Mouse (Mus musculus): Measurements from ENCODE around the gene Lmo7. TPM values are rescaled to one million over a fixed set of nuclear protein-coding genes. Genes with fewer than 3 reads are reported as not detected.
A peak's percentile ranks its signal among the peaks of the same experiment; 100 is the strongest.

Gene Lmo7
- total RNA-seq, 1 experiment, result 19.4 TPM

- TF ChIP-seq ZNF384 (IDR thresholded peaks at IDR 0.05; ENCODE audit: low read depth, low read length) (no peak), HCFC1 (IDR thresholded peaks at IDR 0.05; ENCODE audit: borderline replicate concordance, insufficient read depth, low read length) (no peak), ZC3H11A (IDR thresholded peaks at IDR 0.05; ENCODE audit: borderline replicate concordance, low read depth, low read length) (no peak), MAFK (IDR thresholded peaks at IDR 0.05; ENCODE audit: insufficient read depth, low read depth, low read length) (no peak)
- Histone ChIP-seq H3K4me3 (ENCODE audit: insufficient read depth in 1 of 2, low read depth in 1 of 2, low read length in 2 of 2, poor library complexity in 1 of 2, severe bottlenecking in 1 of 2) (no peak overlapping the region), H3K36me3 (ENCODE audit: control insufficient read depth, insufficient read depth, low read length, poor library complexity, severe bottlenecking) (no peaks in the 10 kb centered on the region), H3K9ac (ENCODE audit: insufficient read depth, low read depth, low read length, poor library complexity, severe bottlenecking) (no peak overlapping the region), H3K9me3 (ENCODE audit: control insufficient read depth, insufficient read depth, low read depth, low read length) (no peaks in the 10 kb centered on the region), H3K27ac (ENCODE audit: insufficient read depth, low read depth, low read length, poor library complexity, severe bottlenecking) (no peak overlapping the region), H3K4me1 (ENCODE audit: control insufficient read depth in 2 of 2, insufficient read depth in 2 of 2, low read length in 2 of 2, poor library complexity in 1 of 2) (peaks cover 12 to 24% of the 10 kb centered on the region in 2 experiments)
- in situ Hi-C loops (cut with MboI; ENCODE audit: low sequenced_read_pairs in 2 of 2, unreplicated experiment in 2 of 2), result loop anchor here in 1 of 2 experiments (25.0 kb wide), 1 partner anchor 732 kb away; no protein-coding TSS in a partner anchor
- DNase-seq (ENCODE audit: low read depth, low spot score), result no peak
Observed at GRCm38 (mm10) chr14:101780016-101780415, 50.3 kb downstream of the Lmo7 start.

- H3K9me3 ChIP-seq (ENCODE audit: control insufficient read depth, insufficient read depth, low read depth, low read length), result no peaks in the 10 kb centered on the region
- H3K4me3 ChIP-seq (ENCODE audit: insufficient read depth in 1 of 2, low read depth in 1 of 2, low read length in 2 of 2, poor library complexity in 1 of 2, severe bottlenecking in 1 of 2), result no peak overlapping the region; a peak in 1 of 4 replicates
- in situ Hi-C loops (cut with MboI; ENCODE audit: low sequenced_read_pairs in 2 of 2, unreplicated experiment in 2 of 2), result loop anchor here in 1 of 2 experiments (25.0 kb wide), 1 partner anchor 731 kb away; no protein-coding TSS in a partner anchor
- no peak overlapping the region for H3K9ac ChIP-seq (ENCODE audit: insufficient read depth, low read depth, low read length, poor library complexity, severe bottlenecking)
- TF ChIP-seq ZNF384 (IDR thresholded peaks at IDR 0.05; ENCODE audit: low read depth, low read length), result no peak
- no peak for TF ChIP-seq MAFK (IDR thresholded peaks at IDR 0.05; ENCODE audit: insufficient read depth, low read depth, low read length)
- TF ChIP-seq ZC3H11A (IDR thresholded peaks at IDR 0.05; ENCODE audit: borderline replicate concordance, low read depth, low read length), result no peak
- peaks cover 8 to 23% of the 10 kb centered on the region in 2 experiments for H3K4me1 ChIP-seq (ENCODE audit: control insufficient read depth in 2 of 2, insufficient read depth in 2 of 2, low read length in 2 of 2, poor library complexity in 1 of 2)
- no peaks in the 10 kb centered on the region for H3K36me3 ChIP-seq (ENCODE audit: control insufficient read depth, insufficient read depth, low read length, poor library complexity, severe bottlenecking)
- no peak overlapping the region for H3K27ac ChIP-seq (ENCODE audit: insufficient read depth, low read depth, low read length, poor library complexity, severe bottlenecking)
- peak; percentile 53 for DNase-seq (ENCODE audit: low read depth, low spot score)
Observed at GRCm38 (mm10) chr14:101781219-101781618, 51.5 kb downstream of the Lmo7 start.

- no peaks in the 10 kb centered on the region for H3K36me3 ChIP-seq (ENCODE audit: control insufficient read depth, insufficient read depth, low read length, poor library complexity, severe bottlenecking)
- H3K9me3 ChIP-seq (ENCODE audit: control insufficient read depth, insufficient read depth, low read depth, low read length), result no peaks in the 10 kb centered on the region
- peaks cover 8 to 26% of the 10 kb centered on the region in 2 experiments for H3K4me1 ChIP-seq (ENCODE audit: control insufficient read depth in 2 of 2, insufficient read depth in 2 of 2, low read length in 2 of 2, poor library complexity in 1 of 2)
- TF ChIP-seq ZNF384 (IDR thresholded peaks at IDR 0.05; ENCODE audit: low read depth, low read length), result no peak
- no peak for TF ChIP-seq ZC3H11A (IDR thresholded peaks at IDR 0.05; ENCODE audit: borderline replicate concordance, low read depth, low read length)
- no peak for TF ChIP-seq CHD2 (IDR thresholded peaks at IDR 0.05; ENCODE audit: low read depth, low read length)
- TF ChIP-seq HCFC1 (IDR thresholded peaks at IDR 0.05; ENCODE audit: borderline replicate concordance, insufficient read depth, low read length), result no peak
- no peak for TF ChIP-seq MAFK (IDR thresholded peaks at IDR 0.05; ENCODE audit: insufficient read depth, low read depth, low read length)
- H3K9ac ChIP-seq (ENCODE audit: insufficient read depth, low read depth, low read length, poor library complexity, severe bottlenecking), result no peak overlapping the region; the same call in 1 of the 2 replicates
- H3K27ac ChIP-seq (ENCODE audit: insufficient read depth, low read depth, low read length, poor library complexity, severe bottlenecking), result no peak overlapping the region
- in situ Hi-C loops (cut with MboI; ENCODE audit: low sequenced_read_pairs in 2 of 2, unreplicated experiment in 2 of 2), result loop anchor here in 1 of 2 experiments (25.0 kb wide), 1 partner anchor 730 kb away; no protein-coding TSS in a partner anchor
- no peak for DNase-seq (ENCODE audit: low read depth, low spot score)
- no peak overlapping the region for H3K4me3 ChIP-seq (ENCODE audit: insufficient read depth in 1 of 2, low read depth in 1 of 2, low read length in 2 of 2, poor library complexity in 1 of 2, severe bottlenecking in 1 of 2)
Observed at GRCm38 (mm10) chr14:101781943-101782510, 52.3 kb downstream of the Lmo7 start.

GRCm38 (mm10) chr14:101784315-101784945 lies 54.7 kb downstream of the Lmo7 start:
- Histone ChIP-seq H3K4me3 (ENCODE audit: insufficient read depth in 1 of 2, low read depth in 1 of 2, low read length in 2 of 2, poor library complexity in 1 of 2, severe bottlenecking in 1 of 2) (no peak overlapping the region), H3K27ac (ENCODE audit: insufficient read depth, low read depth, low read length, poor library complexity, severe bottlenecking) (no peak overlapping the region), H3K9ac (ENCODE audit: insufficient read depth, low read depth, low read length, poor library complexity, severe bottlenecking) (no peak overlapping the region), H3K36me3 (ENCODE audit: control insufficient read depth, insufficient read depth, low read length, poor library complexity, severe bottlenecking) (no peaks in the 10 kb centered on the region), H3K9me3 (ENCODE audit: control insufficient read depth, insufficient read depth, low read depth, low read length) (no peaks in the 10 kb centered on the region), H3K4me1 (ENCODE audit: control insufficient read depth in 2 of 2, insufficient read depth in 2 of 2, low read length in 2 of 2, poor library complexity in 1 of 2) (peaks cover 3 to 18% of the 10 kb centered on the region in 2 experiments; a peak in 2 of 4 replicates)
- in situ Hi-C loops (cut with MboI; ENCODE audit: low sequenced_read_pairs in 2 of 2, unreplicated experiment in 2 of 2), result loop anchor here in 1 of 2 experiments (25.0 kb wide), 1 partner anchor 728 kb away; no protein-coding TSS in a partner anchor
- DNase-seq (ENCODE audit: low read depth, low spot score), result no peak
- no peak for TF ChIP-seq HCFC1 (IDR thresholded peaks at IDR 0.05; ENCODE audit: borderline replicate concordance, insufficient read depth, low read length)
- no peak for TF ChIP-seq MAFK (IDR thresholded peaks at IDR 0.05; ENCODE audit: insufficient read depth, low read depth, low read length)
- TF ChIP-seq CHD2 (IDR thresholded peaks at IDR 0.05; ENCODE audit: low read depth, low read length), result no peak
- no peak for TF ChIP-seq ZC3H11A (IDR thresholded peaks at IDR 0.05; ENCODE audit: borderline replicate concordance, low read depth, low read length)
- TF ChIP-seq ZNF384 (IDR thresholded peaks at IDR 0.05; ENCODE audit: low read depth, low read length), result no peak
